Mouse (Mus musculus): ENCODE measurements at regions not wholly inside any gene's neighbourhood (a gene's known extent, or its start where the extent isn't known, plus 50 kb on each side); places are given as distances from the start of the nearest gene placed in this dataset.
A peak's percentile ranks its signal among the peaks of the same experiment; 100 is the strongest.

GRCm38 (mm10) chr10:120666202-120666860 is 190.1 kb upstream of the Hmga2 start:
- no peak for DNase-seq (ENCODE audit: low read depth, low spot score)

DNA sequence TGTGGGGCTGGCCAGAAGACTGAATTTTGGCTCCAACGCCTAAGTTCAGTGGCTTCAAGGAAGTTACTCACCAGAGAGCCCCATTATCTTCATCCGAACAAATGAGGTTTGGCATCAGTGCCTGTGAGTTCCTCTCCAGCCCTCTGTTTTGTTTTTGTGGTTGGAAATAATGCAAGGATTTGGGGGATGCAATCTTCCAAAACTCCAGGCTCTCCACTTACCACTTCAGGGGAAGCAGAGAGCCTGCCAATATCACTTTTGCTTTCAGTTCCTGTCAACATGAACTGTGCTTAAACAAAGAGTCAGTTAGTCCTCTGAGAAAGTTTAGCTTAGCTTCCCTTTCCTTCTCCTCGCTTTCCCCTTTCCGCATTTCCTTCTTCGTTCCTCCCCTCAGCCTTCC is 189.4 kb upstream of the Hmga2 start:
- no peak for DNase-seq (ENCODE audit: low read depth, low spot score)

DNA sequence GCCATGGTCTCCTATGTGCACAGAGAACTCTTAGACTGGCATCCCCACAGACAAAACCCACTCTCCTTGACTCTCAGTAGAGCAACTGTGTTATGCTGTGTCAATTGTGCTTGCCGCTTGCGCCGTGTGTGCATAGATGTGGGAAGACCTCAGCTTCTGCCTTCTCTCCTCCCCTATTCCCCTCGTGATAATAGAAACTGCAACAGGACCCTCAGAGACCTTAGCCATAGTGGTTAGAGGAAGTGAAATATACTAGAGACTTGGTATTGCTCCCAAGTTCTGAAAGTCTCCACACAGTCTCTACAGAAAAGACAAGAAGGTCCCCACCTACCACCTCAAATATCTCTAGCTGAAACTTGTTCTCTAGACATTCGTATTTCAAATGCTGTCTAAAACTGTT is 188.2 kb upstream of the Hmga2 start:
- DNase-seq (ENCODE audit: low read depth, low spot score) = no peak

GRCm38 (mm10) chr10:120663396-120663795 is 187.1 kb upstream of the Hmga2 start:
- no peak for DNase-seq (ENCODE audit: low read depth, low spot score)

GRCm38 (mm10) chr10:120660503-120660902 is 184.2 kb upstream of the Hmga2 start:
- DNase-seq (ENCODE audit: low read depth, low spot score) = peak; percentile 80

DNA sequence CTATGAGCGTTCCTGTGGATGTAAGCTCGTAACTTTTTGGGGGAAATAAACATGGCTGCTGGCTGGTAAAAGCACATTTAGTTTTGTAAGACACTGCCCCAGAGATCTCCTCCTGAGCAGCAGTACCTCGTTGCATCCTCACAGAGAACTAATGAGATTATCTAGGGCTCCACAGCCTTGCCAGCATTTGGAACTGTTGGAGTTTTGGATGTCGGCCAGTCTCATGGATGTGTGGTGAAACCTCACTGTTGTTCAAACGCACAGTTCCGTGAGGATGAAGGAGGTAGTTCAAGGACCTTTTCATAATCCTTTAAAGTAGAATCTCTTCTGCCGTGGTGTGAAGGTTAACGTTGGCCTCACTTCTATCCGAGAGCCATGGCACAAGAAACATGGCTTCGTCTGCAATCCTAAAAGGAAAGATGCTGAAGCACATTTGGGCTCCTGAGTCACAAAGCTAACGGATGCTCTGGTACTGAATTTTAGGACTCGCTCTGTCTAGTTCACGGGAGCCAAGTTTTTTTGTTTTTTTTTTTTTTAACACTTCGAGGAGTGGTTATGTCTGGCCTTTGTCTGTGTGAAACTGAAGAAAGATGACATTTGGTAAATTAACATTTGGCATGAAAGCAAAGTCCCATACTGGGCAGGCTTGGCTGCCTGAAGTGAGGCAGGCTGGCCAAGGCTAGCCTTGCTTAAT is 179.1 kb upstream of the Hmga2 start:
- no peak for DNase-seq (ENCODE audit: low read depth, low spot score)

DNA sequence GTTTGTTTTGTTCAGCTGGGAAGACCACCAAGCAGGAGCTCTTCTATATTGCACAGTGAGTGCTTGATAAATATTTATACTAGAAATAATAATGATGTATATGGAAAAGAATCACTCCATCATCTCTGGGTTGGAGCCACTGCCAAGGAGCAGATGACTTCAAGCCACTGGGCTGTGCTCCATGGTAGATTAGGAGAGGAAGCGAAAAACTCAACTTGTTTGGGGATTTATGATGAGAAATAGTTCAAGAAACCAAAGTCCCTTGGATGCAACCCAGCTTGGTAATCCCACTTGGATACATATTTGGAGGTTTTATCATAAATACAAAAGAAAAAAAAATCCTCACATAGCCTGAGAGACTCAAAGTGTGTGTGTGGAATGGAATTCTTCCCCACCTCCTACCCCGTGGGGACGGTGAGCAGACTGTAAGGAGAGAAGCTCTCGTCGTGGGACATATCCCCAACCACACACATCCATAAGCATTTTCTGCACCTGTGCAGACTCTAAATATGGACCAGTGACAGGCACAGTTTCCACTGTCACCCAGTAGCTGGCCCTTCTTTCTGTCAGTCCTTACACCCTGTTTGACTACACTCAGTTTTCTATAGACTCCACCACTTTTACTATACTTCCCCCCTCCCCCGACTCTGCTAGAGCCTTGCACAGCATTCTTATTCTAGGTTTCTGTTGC is 176.4 kb upstream of the Hmga2 start:
- DNase-seq (ENCODE audit: low read depth, low spot score) = no peak

GRCm38 (mm10) chr10:120651845-120652244 is 175.6 kb upstream of the Hmga2 start:
- DNase-seq (ENCODE audit: low read depth, low spot score) = no peak

DNA sequence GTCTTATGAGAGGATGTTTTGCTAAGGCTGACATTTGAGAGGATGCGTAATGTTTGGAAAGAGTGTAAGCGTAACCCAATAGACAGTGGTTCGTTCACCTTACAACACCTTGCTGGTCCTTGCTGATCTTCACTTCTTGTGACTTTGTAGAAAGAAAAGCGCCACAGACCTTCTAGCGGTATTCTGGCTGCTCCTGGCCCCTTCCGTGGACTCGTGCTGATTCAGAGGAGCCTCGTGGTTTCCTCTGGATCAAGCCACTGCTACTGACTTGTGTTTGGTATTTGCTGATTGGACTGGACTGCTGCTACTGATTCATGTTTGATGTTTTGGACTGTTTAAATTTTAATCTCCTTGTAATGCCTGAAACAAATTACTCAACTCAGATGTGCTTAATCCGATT is 174.1 kb upstream of the Hmga2 start:
- no peak for DNase-seq (ENCODE audit: low read depth, low spot score)

DNA sequence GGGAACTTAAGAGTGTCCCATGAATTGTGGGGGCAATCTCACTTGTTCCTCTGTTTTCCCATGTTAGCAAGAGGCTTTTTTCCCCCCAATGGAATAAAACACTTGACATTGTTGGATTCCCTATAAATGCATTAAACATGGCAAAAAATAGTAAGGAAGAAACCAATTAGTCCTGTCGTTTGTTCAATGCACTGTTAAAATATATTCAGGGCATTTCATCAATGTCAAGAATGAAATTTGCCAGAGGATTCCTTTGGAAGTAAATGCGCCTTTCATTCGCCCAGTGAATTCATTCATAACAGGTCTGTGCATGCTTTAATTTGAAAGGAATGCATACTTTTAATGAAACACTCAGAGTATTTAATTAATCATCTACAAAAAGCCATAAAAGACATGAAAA is 172.5 kb upstream of the Hmga2 start:
- DNase-seq (ENCODE audit: low read depth, low spot score) = no peak

GRCm38 (mm10) chr10:120648031-120648430 is 171.8 kb upstream of the Hmga2 start:
- no peak for DNase-seq (ENCODE audit: low read depth, low spot score)

DNA sequence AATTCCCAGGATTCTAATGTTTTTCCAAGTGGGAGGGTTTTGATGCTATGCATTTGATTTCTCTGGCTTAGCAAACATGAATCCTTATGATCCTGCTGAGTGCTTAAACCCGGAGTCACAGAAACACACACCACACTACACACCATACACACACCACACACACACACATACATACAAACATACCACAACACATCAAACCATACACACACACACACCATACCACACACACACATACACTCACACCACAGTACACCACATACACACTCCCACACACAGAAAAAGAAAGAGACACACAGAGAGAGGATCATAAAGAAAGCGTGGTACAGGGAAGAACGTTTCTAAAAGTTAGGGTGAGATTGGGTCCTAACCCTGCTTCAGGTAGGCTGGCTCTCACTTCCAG is 171.1 kb upstream of the Hmga2 start:
- no peak for DNase-seq (ENCODE audit: low read depth, low spot score)

DNA sequence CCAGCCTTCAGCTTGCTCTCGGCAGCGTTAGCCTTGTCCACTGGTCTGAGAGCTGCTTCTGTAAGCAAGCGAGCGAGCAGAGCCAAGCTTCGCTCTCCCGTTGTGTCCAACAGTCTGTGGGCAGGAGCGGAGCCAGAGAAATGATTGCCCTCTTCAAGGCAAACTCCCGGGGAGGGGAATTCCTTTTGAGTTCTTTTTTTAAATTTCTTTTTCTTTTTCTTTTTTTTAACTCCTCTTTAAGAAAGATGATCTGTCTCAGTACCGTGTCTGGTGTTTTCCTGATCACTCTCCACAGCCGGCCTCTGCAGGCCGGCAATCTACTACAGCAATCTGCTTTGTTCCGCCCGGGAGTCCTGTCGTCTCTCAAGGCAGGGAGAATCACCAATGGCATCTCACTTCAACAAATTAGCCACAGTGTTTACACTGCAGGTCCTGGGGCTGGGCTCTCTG is 170.6 kb upstream of the Hmga2 start:
- peak; percentile 30 for DNase-seq (ENCODE audit: low read depth, low spot score)

GRCm38 (mm10) chr10:120640847-120641246 is 164.6 kb upstream of the Hmga2 start:
- DNase-seq (ENCODE audit: low read depth, low spot score) = no peak

- DNase-seq (ENCODE audit: low read depth, low spot score) = no peak
These were observed 162.0 kb upstream of the Hmga2 start for GRCm38 (mm10) chr10:120638316-120638715.

GRCm38 (mm10) chr10:120635818-120636543 is 159.7 kb upstream of the Hmga2 start:
- no peak for DNase-seq (ENCODE audit: low read depth, low spot score)

GRCm38 (mm10) chr10:120635194-120635593 is 158.9 kb upstream of the Hmga2 start:
- no peak for DNase-seq (ENCODE audit: low read depth, low spot score)

GRCm38 (mm10) chr10:120632071-120632470 is 155.8 kb upstream of the Hmga2 start:
- no peak for DNase-seq (ENCODE audit: low read depth, low spot score)

DNA sequence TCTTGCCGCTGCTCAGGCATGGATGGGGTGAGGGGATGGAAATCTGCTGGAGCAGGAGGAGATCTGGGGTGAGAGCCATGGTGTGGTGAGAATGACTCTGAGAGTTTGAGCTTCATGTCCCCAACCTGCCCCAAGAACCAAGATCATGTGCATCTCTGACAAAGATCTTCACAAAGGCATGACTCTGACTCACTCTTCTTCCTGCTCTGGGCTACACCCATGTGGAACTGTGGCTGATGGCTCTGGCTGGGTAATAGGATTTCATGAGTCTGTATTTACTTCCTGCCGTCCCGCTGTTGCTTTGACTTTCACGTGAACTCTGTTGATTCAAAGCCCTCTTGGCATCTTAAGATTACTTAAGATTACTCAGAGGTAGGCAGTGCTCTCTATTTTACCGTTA is 151.8 kb upstream of the Hmga2 start:
- no peak for DNase-seq (ENCODE audit: low read depth, low spot score)

DNA sequence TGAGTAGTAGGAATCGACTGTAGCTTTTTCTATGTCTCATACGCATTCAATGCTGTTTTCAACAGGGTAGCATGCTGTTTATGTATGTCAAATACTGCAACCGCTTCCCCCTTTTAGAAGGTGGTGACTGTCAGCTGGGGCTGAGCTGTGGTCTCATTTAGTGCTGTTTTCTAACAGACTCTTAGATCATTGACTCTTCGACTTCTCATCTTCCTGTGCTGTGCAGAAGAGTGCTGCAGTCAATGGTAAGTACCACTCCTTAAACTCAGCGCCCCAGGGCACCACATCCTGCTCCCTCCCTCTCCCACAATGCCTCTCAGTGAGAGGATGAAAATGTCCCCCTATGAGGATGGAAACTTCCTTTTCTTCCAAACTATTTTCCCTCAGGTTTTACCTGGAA is 149.2 kb upstream of the Hmga2 start:
- DNase-seq (ENCODE audit: low read depth, low spot score) = peak; percentile 15

DNA sequence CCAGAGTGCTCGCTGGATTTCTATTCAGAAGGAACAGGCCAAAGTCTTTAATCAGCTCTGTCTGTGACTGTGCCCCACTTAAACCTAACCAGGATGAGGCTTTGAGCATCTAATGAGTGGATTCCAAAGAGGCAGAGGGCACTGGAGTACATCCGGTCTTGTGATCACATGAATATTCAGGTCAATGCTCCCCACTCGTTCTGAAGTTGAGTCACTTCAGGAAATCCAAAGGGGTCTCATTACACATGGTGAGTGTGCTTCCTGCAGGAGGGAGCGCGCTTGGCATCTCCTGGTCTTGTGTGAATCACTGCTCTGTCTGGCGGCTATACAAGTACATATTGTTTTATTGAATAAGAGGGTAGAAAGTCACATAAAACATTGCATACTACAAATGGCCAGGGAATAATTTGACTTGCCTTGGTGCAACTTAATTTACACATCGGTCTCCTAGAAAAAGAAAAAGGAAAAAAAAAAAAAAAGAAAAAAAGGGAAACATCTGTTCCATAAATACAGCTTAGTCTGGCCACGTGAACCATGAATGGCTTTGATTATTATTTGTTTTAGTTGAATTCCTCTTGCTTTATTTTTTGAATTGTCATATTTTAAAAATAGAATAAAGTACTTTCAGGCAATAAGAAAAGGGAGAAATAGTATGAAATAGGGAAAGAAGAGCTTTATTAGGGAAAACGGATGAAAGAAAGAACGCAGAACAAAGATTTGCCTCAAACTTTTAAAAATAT is 148.1 kb upstream of the Hmga2 start:
- DNase-seq (ENCODE audit: low read depth, low spot score) = no peak

Data from ZHBTc4 (cell line).